Mouse (Mus musculus): ENCODE results near the gene Klhl9.

DNA sequence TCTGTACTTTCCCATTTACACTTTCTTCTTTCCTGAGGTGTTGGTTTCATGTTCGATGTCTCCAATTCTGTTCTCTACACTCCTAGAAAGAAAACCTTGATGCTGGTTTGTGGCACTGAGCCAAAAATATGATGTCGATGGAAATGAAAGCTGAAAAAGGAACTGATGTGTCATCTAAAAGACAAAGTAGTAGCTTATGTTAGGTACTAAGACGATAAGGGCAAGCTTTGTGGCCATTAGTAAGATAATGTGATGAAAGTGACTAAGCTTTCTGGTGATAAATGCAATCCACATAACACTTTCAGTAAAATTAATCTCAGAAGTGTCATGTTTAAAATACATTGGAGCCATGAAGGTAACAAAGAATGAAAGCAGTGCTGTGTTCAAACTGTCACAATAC is 40.9 kb downstream of the Klhl9 start:
- TF ChIP-seq CTCF (IDR thresholded peaks at IDR 0.05; ENCODE audit: low read depth, low read length) (no peak), POLR2A (IDR thresholded peaks at IDR 0.05; ENCODE audit: extremely low read depth, insufficient read depth, low read length) (no peak)

All from liver, adult 2 months (tissue).